Mouse (Mus musculus) embryonic facial prominence, embryonic 11.5 days (tissue): ENCODE data around the gene Fam71f2. TPM values are rescaled to one million over a fixed set of nuclear protein-coding genes. Genes with fewer than 3 reads are reported as not detected.

Source experiments
- ATAC-seq: fragments of 200-750 bp; cut with Nextera tagmentation; replicated peaks from 2 replicates; pipeline ENCODE4 v1.8.0; 2017; ENCODE audit warnings: low read depth; ENCODE audit not compliant: insufficient number of reproducible peaks, low FRiP score, low TSS enrichment
- DNase-seq: peaks from one replicate; pipeline ENCODE4 v3.0.0-alpha.2; 2015; ENCODE audit warnings: low spot score
- H3K27ac ChIP-seq: fragments of 300-500 bp; sonication (generic); replicated peaks from 2 replicates; pipeline ENCODE4 v1.5.1; 2014; ENCODE audit warnings: mild to moderate bottlenecking, low read depth, low read length, control low read depth
- H3K27me3 ChIP-seq: fragments of 300-500 bp; sonication (generic); 2 replicates; pipeline ENCODE4 v1.6.1; 2014; ENCODE audit warnings: mild to moderate bottlenecking, low read length, moderate library complexity, mixed read lengths; ENCODE audit not compliant: control insufficient read depth, insufficient read depth
- H3K36me3 ChIP-seq: fragments of 300-500 bp; sonication (generic); replicated peaks from 2 replicates; pipeline ENCODE4 v1.6.1; 2014; ENCODE audit warnings: low read depth, mild to moderate bottlenecking, low read length, moderate library complexity, mixed read lengths; ENCODE audit not compliant: control insufficient read depth, insufficient read depth
- H3K4me1 ChIP-seq: fragments of 300-500 bp; sonication (generic); 2 replicates; pipeline ENCODE4 v1.6.1; 2014; ENCODE audit warnings: low read length, mixed read lengths; ENCODE audit not compliant: control insufficient read depth, insufficient read depth
- H3K4me2 ChIP-seq: fragments of 300-500 bp; sonication (generic); 2 replicates; pipeline ENCODE4 v1.6.1; 2014; ENCODE audit warnings: low read depth, mild to moderate bottlenecking, control low read depth, low read length, moderate library complexity
- H3K4me3 ChIP-seq: fragments of 300-500 bp; sonication (generic); 2 replicates; pipeline ENCODE4 v1.5.1; 2014; ENCODE audit warnings: low read depth, low read length, control low read depth
- H3K9ac ChIP-seq: fragments of 300-500 bp; sonication (generic); replicated peaks from 2 replicates; pipeline ENCODE4 v1.6.1; 2014; ENCODE audit warnings: mild to moderate bottlenecking, control low read depth, low read length
- H3K9me3 ChIP-seq: fragments of 300-500 bp; sonication (generic); replicated peaks from 2 replicates; pipeline ENCODE4 v1.6.1; 2016; ENCODE audit warnings: mild to moderate bottlenecking, low read length, inconsistent platforms, mixed read lengths; ENCODE audit not compliant: control insufficient read depth
- WGBS: fragments of 180-500 bp; shearing (Covaris S2); extraction: QIAGEN DNeasy Blood & Tissue Kit; methylation state at CpG from one replicate; pipeline ENCODE4 v1.1.7; 2014; 5-methylcytosine and 5-hydroxymethylcytosine counted together
- polyA plus RNA-seq: library from polyadenylated mRNA; unstranded; fragments of >200 nt; fragmentation: Nextera tagmentation; extraction: Ambion mirVana; gene quantifications from 2 replicates; pipeline ENCODE4 v1.2.1, GENCODE M21; 2014

Fam71f2 gene
- polyA plus RNA-seq, 1 experiment from 2014 or later: 0.79 TPM

- Histone ChIP-seq H3K4me3 (no peak overlapping the region), H3K9me3 (no peaks in the 10 kb centered on the region), H3K27ac (no peak overlapping the region), H3K4me2 (no peak overlapping the region), H3K4me1 (no peaks in the 10 kb centered on the region), H3K9ac (no peak overlapping the region), H3K27me3 (no peaks in the 10 kb centered on the region), H3K36me3 (no peaks in the 10 kb centered on the region)
- ATAC-seq (no peak), DNase-seq (no peak)
- 88% methylated on average over 9 of the region's 9 CpGs for WGBS
These were observed 47.6 kb downstream of the Fam71f2 start for GRCm38 (mm10) chr6:29326961-29327360.

DNA sequence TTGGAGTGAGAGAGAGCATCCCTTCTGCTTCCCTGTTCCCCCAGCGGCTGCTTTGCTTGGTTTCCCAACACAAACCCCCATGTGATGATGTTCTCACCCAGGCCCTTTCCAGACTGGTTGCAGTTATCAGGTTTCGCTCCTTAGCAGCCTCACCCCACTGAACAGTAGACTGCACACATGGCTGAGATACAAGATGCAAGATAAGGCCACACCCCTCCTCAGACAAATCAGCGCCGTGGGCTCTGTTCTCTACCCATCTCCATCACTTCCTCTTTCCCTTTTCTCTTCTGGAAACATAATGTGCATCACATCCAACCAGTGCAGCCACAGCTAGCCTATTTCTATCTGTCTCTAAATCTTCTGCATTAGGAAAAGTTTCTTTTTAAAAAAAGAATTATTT, 50.1 kb downstream of the Fam71f2 start:
- H3K9me3 ChIP-seq: no peaks in the 10 kb centered on the region

More for the DNA sequence above, 50.1 kb downstream of the Fam71f2 start:
- ATAC-seq (no peak), DNase-seq (no peak)
- Histone ChIP-seq H3K36me3 (no peaks in the 10 kb centered on the region), H3K9ac (no peak overlapping the region), H3K27me3 (no peaks in the 10 kb centered on the region), H3K4me1 (no peaks in the 10 kb centered on the region), H3K27ac (no peak overlapping the region), H3K4me2 (no peak overlapping the region), H3K4me3 (no peak overlapping the region)
- 63% methylated on average over 4 of the region's 4 CpGs for WGBS

Other genes starting within 250 kb of the Fam71f2 start
- not detected in 2 replicates for gene Lep, start 219.4 kb upstream of the Fam71f2 start, polyA plus RNA-seq
- gene Rbm28, start 114.6 kb upstream of the Fam71f2 start, polyA plus RNA-seq: 60.7 and 64.8 TPM in 2 replicates
- 1.3 and 1.5 TPM in 2 replicates for gene Prrt4, start 100.0 kb upstream of the Fam71f2 start, polyA plus RNA-seq
- gene Impdh1, start 63.2 kb upstream of the Fam71f2 start, polyA plus RNA-seq: 28.1 and 31.7 TPM in 2 replicates
- gene Hilpda, start 7.1 kb upstream of the Fam71f2 start, polyA plus RNA-seq: 35.0 and 41.6 TPM in 2 replicates
- gene Fam71f1, start 39.5 kb downstream of the Fam71f2 start, polyA plus RNA-seq: not detected in 2 replicates
- gene Calu, start 68.5 kb downstream of the Fam71f2 start, polyA plus RNA-seq: 323 and 328 TPM in 2 replicates
- 0.27 and 0.28 TPM in 2 replicates for gene Opn1sw, start 108.9 kb downstream of the Fam71f2 start, polyA plus RNA-seq
- gene Ccdc136, start 116.7 kb downstream of the Fam71f2 start, polyA plus RNA-seq: 17.3 and 22.8 TPM in 2 replicates
- gene Flnc, start 153.7 kb downstream of the Fam71f2 start, polyA plus RNA-seq: 2.2 and 3.2 TPM in 2 replicates
- gene Atp6v1f, start 188.1 kb downstream of the Fam71f2 start, polyA plus RNA-seq: 196 and 207 TPM in 2 replicates
- not detected in 2 replicates for gene Atp6v1fnb, start 191.8 kb downstream of the Fam71f2 start, polyA plus RNA-seq
- gene Kcp, start 228.4 kb downstream of the Fam71f2 start, polyA plus RNA-seq: 10.0 and 14.6 TPM in 2 replicates
- 1.5 and 1.6 TPM in 2 replicates for gene Irf5, start 247.0 kb downstream of the Fam71f2 start, polyA plus RNA-seq